ENCODE assay signal across 13 mouse cellular contexts in the genomic region with DNA sequence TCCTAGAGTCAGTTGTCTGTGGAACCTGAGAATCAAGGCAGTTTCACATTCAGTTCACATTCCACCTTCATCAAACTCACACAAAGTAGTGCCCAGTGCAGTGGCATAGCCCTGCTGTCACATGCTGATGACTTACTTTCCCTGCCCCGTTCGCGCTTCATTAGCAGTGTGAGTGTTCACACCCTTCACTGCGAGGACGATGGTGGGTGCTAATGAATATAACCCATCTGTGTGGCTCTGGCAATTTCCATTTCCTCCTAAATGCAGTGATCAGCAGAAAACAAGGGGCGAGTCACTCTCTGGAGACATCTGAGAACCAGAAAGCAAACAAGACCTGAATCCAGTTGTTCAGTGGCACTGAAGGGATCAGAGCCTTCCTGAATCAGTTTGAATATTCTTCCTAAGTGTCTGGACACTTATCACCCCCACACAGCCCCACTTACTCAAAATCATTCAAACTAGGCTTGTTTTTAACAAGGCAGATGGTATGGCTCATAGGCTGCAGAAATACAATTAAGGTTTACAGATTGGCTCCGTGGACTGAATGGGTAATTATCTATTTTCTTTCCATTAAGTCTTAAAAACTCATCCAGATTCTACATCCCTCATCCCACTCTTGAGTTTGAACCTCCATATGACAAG.
DNase-seq lines count a peak whose midpoint lies in the region; ATAC-seq and TF ChIP-seq lines count a peak whose summit lies in the region.
"Had no signal": no experiment of that assay in that cellular context is flagged by ENCODE, and none has a peak within 500 bp of the region (broad histone marks: within the 10 kb centered on the region; RNA-seq: fewer than 3 reads in every experiment).

No protein-coding gene starts in this region.

- WGBS in midbrain, embryonic 13.5 days: 36% methylated on average over 7 of the region's 7 CpGs
- 33% methylated on average over 7 of the region's 7 CpGs for WGBS in midbrain, embryonic 15.5 days
- 55% methylated on average over 7 of the region's 7 CpGs for WGBS in heart, embryonic 10.5 days
- 52% methylated on average over 7 of the region's 7 CpGs for WGBS in liver, postnatal 0 days (ENCODE audit: insufficient replicate concordance)

- no peak overlapping the region for H3K9ac ChIP-seq in midbrain, embryonic 13.5 days (replicated peaks)
- H3K9ac ChIP-seq in midbrain, embryonic 15.5 days: no peak overlapping the region
- H3K9ac ChIP-seq in liver, postnatal 0 days (replicated peaks): no peak overlapping the region
- H3K9ac ChIP-seq: liver, embryonic 13.5 days had no signal

- H3K4me3 ChIP-seq in midbrain, embryonic 13.5 days (replicated peaks): no peak overlapping the region
- no peak overlapping the region for H3K4me3 ChIP-seq in midbrain, embryonic 15.5 days
- no peak overlapping the region for H3K4me3 ChIP-seq in heart, embryonic 10.5 days
- no peak overlapping the region for H3K4me3 ChIP-seq in liver, postnatal 0 days (ENCODE audit: low read depth, low read length)
- H3K4me3 ChIP-seq: liver, embryonic 13.5 days had no signal

- no peak overlapping the region for H3K4me2 ChIP-seq in midbrain, embryonic 13.5 days (replicated peaks)
- no peak overlapping the region for H3K4me2 ChIP-seq in midbrain, embryonic 15.5 days
- no peak overlapping the region for H3K4me2 ChIP-seq in liver, postnatal 0 days (ENCODE audit: low read depth, low read length)
- H3K4me2 ChIP-seq: liver, embryonic 13.5 days had no signal

- no peak for TF ChIP-seq EP300 in liver, postnatal 0 days (IDR thresholded peaks at IDR 0.05; ENCODE audit: low read depth)

- peaks cover 18% of the 10 kb centered on the region for H3K4me1 ChIP-seq in midbrain, embryonic 13.5 days (replicated peaks)
- peaks cover 6% of the 10 kb centered on the region for H3K4me1 ChIP-seq in midbrain, embryonic 15.5 days
- no peaks in the 10 kb centered on the region for H3K4me1 ChIP-seq in heart, embryonic 10.5 days
- no peaks in the 10 kb centered on the region for H3K4me1 ChIP-seq in liver, postnatal 0 days (ENCODE audit: insufficient read depth)
- H3K4me1 ChIP-seq: liver, embryonic 13.5 days had no signal

- peak; percentile 78 for ATAC-seq in midbrain, embryonic 13.5 days
- no peak; the same call in none of the 2 replicates for ATAC-seq in midbrain, embryonic 15.5 days (replicated peaks)
- ATAC-seq in liver, postnatal 0 days: no peak

- no peak for TF ChIP-seq CTCF in liver, postnatal 0 days (IDR thresholded peaks at IDR 0.05; ENCODE audit: low read depth)

- peak; percentile 8 to 27 for DNase-seq in cerebellum, postnatal 10 days
- no peak for DNase-seq in cerebellum, adult 9-11 months
- peak; percentile 49 to 57 for DNase-seq in layer of hippocampus, postnatal 14 days (ENCODE audit: low spot score in 2 of 2)
- DNase-seq in heart, embryonic 10.5 days (ENCODE audit: low spot score): no peak
- no peak for DNase-seq in thymus, postnatal 25 days
- no peak for DNase-seq in liver, postnatal 0 days
- DNase-seq: adrenal gland, postnatal 10 days; cerebellum, postnatal 14 days; kidney, adult 8-10 months; liver, embryonic 13.5 days had no signal

- H3K9me3 ChIP-seq in midbrain, embryonic 13.5 days: no peaks in the 10 kb centered on the region
- H3K9me3 ChIP-seq in midbrain, embryonic 15.5 days: no peaks in the 10 kb centered on the region
- H3K9me3 ChIP-seq in heart, embryonic 10.5 days: no peaks in the 10 kb centered on the region
- no peaks in the 10 kb centered on the region for H3K9me3 ChIP-seq in liver, postnatal 0 days (ENCODE audit: low read length)
- H3K9me3 ChIP-seq: liver, embryonic 13.5 days had no signal

- H3K36me3 ChIP-seq in midbrain, embryonic 13.5 days: no peaks in the 10 kb centered on the region
- H3K36me3 ChIP-seq in midbrain, embryonic 15.5 days (replicated peaks): no peaks in the 10 kb centered on the region
- no peaks in the 10 kb centered on the region for H3K36me3 ChIP-seq in heart, embryonic 10.5 days
- no peaks in the 10 kb centered on the region for H3K36me3 ChIP-seq in liver, postnatal 0 days (replicated peaks; ENCODE audit: insufficient read depth, low read length)
- H3K36me3 ChIP-seq: liver, embryonic 13.5 days had no signal

- 0 out of 2 replicates have a peak overlapping the region, but pooled peaks have one; percentile 32 for H3K27ac ChIP-seq in midbrain, embryonic 13.5 days
- H3K27ac ChIP-seq in midbrain, embryonic 15.5 days: no peak overlapping the region
- no peak overlapping the region for H3K27ac ChIP-seq in heart, embryonic 10.5 days
- H3K27ac ChIP-seq in liver, postnatal 0 days (ENCODE audit: low read depth): no peak overlapping the region
- H3K27ac ChIP-seq: liver, embryonic 13.5 days; macrophage had no signal

- H3K27me3 ChIP-seq in midbrain, embryonic 13.5 days: no peaks in the 10 kb centered on the region
- no peaks in the 10 kb centered on the region for H3K27me3 ChIP-seq in midbrain, embryonic 15.5 days (replicated peaks)
- no peaks in the 10 kb centered on the region for H3K27me3 ChIP-seq in heart, embryonic 10.5 days (ENCODE audit: insufficient read depth, poor library complexity, severe bottlenecking)
- H3K27me3 ChIP-seq in liver, postnatal 0 days (ENCODE audit: insufficient read depth, low read length): no peaks in the 10 kb centered on the region
- H3K27me3 ChIP-seq: liver, embryonic 13.5 days had no signal

Comparison
In these comparisons a context has a peak if more than half of its experiments do, and no peak if none do; other contexts are left out.
1. DNase-seq: peak in cerebellum, postnatal 10 days (2 of 2) and layer of hippocampus, postnatal 14 days (2 of 2); none in cerebellum, adult 9-11 months (single experiment), heart, embryonic 10.5 days (single experiment), thymus, postnatal 25 days (single experiment) and liver, postnatal 0 days (single experiment).